Mouse (Mus musculus) adrenal gland, adult 2 months (tissue): ENCODE results near the gene Zfp846. TPM values are rescaled to one million over a fixed set of nuclear protein-coding genes. Genes with fewer than 3 reads are reported as not detected.
A peak's percentile ranks its signal among the peaks of the same experiment; 100 is the strongest.

ENCODE experiments used
- DNase-seq: peaks from one replicate; pipeline ENCODE4 v3.0.0; 2021
- polyA plus RNA-seq: library from polyadenylated mRNA; depleted of rRNA; stranded (reverse); fragments of >200 nt; gene quantifications from 2 replicates; pipeline ENCODE4 v1.2.3, GENCODE M21; 2012; rRNA removed
- total RNA-seq, 2 experiments: library from RNA; stranded (reverse); gene quantifications; 2 replicates each; pipeline ENCODE4 v1.2.3; 2021

The Zfp846 gene
- total and polyA plus RNA-seq, 3 experiments: 1.6 to 7.7 (median 6.9) TPM

- no peak for DNase-seq
Observed at GRCm38 (mm10) chr9:20636790-20637189, 55.7 kb downstream of the Zfp846 start.

GRCm38 (mm10) chr9:20638552-20638951, 57.5 kb downstream of the Zfp846 start:
- no peak for DNase-seq

- DNase-seq: no peak
Observed at GRCm38 (mm10) chr9:20639486-20639885, 58.4 kb downstream of the Zfp846 start.

GRCm38 (mm10) chr9:20641501-20641900, 60.4 kb downstream of the Zfp846 start:
- DNase-seq: no peak

GRCm38 (mm10) chr9:20642101-20642895, 61.2 kb downstream of the Zfp846 start, which contains the start of gene Ubl5:
TSS of gene Ubl5 (plus strand) at chr9:20642878.
- peak; percentile 69 for DNase-seq

- DNase-seq: peak; percentile 90
Observed at GRCm38 (mm10) chr9:20642896-20643466, 61.9 kb downstream of the Zfp846 start.

GRCm38 (mm10) chr9:20643781-20644180, 62.7 kb downstream of the Zfp846 start:
- no peak for DNase-seq

- peak; percentile 86 for DNase-seq
Observed at GRCm38 (mm10) chr9:20644360-20645081, 63.4 kb downstream of the Zfp846 start, which contains the start of gene Fbxl12. TSS of gene Fbxl12 (minus strand) at chr9:20644767.

GRCm38 (mm10) chr9:20645121-20645520, 64.0 kb downstream of the Zfp846 start:
- DNase-seq: no peak

GRCm38 (mm10) chr9:20651602-20652259, 70.6 kb downstream of the Zfp846 start, which contains the start of gene Pin1:
TSS of gene Pin1 (plus strand) at chr9:20652095.
- DNase-seq: peak; percentile 99

- DNase-seq: no peak
Observed at GRCm38 (mm10) chr9:20652260-20652658, 71.2 kb downstream of the Zfp846 start.

- DNase-seq: no peak
Observed at GRCm38 (mm10) chr9:20653859-20654258, 72.8 kb downstream of the Zfp846 start.

Other genes with a start within 250 kb of the Zfp846 start
- not detected for gene Olfr18, start 245.2 kb upstream of the Zfp846 start, total RNA-seq
- gene Olfr18, start 245.2 kb upstream of the Zfp846 start, polyA plus RNA-seq: not detected in 2 replicates
- 1 to 10 TPM; 3.9 to 9.4 TPM for gene Zfp560, start 196.1 kb upstream of the Zfp846 start, total RNA-seq
- 0.92 and 1.6 TPM in 2 replicates for gene Zfp560, start 196.1 kb upstream of the Zfp846 start, polyA plus RNA-seq
- 10 to 100 TPM; 15.5 to 18.1 TPM for gene Zfp26, start 121.1 kb upstream of the Zfp846 start, total RNA-seq
- 0.49 and 0.58 TPM in 2 replicates for gene Zfp26, start 121.1 kb upstream of the Zfp846 start, polyA plus RNA-seq
- 10 to 100 TPM; 22.2 to 25.0 TPM for gene Zfp426, start 88.5 kb upstream of the Zfp846 start, total RNA-seq
- gene Zfp426, start 88.5 kb upstream of the Zfp846 start, polyA plus RNA-seq: 2.1 and 2.3 TPM in 2 replicates
- gene Zfp266, start 59.9 kb upstream of the Zfp846 start, total RNA-seq: 10 to 100 TPM; 36.4 to 39.4 TPM
- 1.1 and 1.3 TPM in 2 replicates for gene Zfp266, start 59.9 kb upstream of the Zfp846 start, polyA plus RNA-seq
- 100 to 1,000 TPM; 384 to 522 TPM for gene Ubl5, start 61.6 kb downstream of the Zfp846 start, total RNA-seq
- 133 and 135 TPM in 2 replicates for gene Ubl5, start 61.6 kb downstream of the Zfp846 start, polyA plus RNA-seq
- 10 to 100 TPM; 13.0 to 16.7 TPM for gene Fbxl12, start 63.5 kb downstream of the Zfp846 start, total RNA-seq
- gene Fbxl12, start 63.5 kb downstream of the Zfp846 start, polyA plus RNA-seq: 47.1 and 59.1 TPM in 2 replicates
- 10 to 100 TPM; 20.8 to 26.9 TPM for gene Pin1, start 70.8 kb downstream of the Zfp846 start, total RNA-seq
- 20.4 and 24.2 TPM in 2 replicates for gene Pin1, start 70.8 kb downstream of the Zfp846 start, polyA plus RNA-seq
- gene Olfm2, start 165.1 kb downstream of the Zfp846 start, total RNA-seq: 1 to 10 TPM in 1 of 2 experiments, under 1 TPM in 1; 0.49 to 1.0 TPM
- 1.1 and 2.9 TPM in 2 replicates for gene Olfm2, start 165.1 kb downstream of the Zfp846 start, polyA plus RNA-seq
- gene Col5a3, start 233.8 kb downstream of the Zfp846 start, total RNA-seq: 100 to 1,000 TPM in 1 of 2 experiments, 10 to 100 TPM in 1; 78.4 to 293 TPM
- gene Col5a3, start 233.8 kb downstream of the Zfp846 start, polyA plus RNA-seq: 108 and 110 TPM in 2 replicates
- gene Rdh8, start 237.2 kb downstream of the Zfp846 start, total RNA-seq: not detected
- not detected in 2 replicates for gene Rdh8, start 237.2 kb downstream of the Zfp846 start, polyA plus RNA-seq